Mouse (Mus musculus): ENCODE results near the gene Jkamp. TPM values are rescaled to one million over a fixed set of nuclear protein-coding genes. Genes with fewer than 3 reads are reported as not detected.

Jkamp gene
- total RNA-seq, 4 experiments from 2014 or later, result 54.7 to 62.8 (median 59.2) TPM

DNA sequence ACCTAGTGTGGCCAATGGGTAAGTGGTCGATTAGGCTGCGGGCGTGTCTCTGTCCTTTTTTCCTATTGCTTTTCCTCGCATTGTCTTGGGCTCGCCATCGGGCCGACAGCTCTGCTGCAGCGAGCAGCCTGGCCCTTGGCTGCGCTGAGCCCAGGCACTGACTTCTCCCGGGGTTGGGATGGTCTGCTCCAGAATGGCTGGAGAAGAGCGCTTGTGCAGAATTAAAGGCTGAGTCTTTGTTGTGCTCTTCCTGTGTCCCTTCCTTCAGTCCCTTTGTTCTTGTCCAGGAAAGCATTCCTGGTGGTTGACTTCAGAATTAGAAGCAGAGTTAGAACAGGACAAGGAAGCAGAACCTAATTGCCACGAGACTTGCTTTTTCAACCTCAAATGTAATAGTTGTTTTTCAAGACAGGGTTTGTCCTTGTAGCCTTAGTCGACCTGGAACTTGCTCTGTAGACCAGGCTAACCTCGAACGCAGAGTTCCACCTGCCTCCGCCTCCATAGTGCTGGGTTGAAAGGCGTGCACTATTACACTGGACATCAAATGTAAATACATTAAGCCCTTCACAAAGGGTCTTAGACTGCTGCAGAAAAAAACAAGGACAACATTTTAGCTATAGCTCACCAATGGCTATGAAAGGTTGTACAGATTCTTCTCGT lies 907 bp downstream of the Jkamp start:
- no peak for DNase-seq

DNA sequence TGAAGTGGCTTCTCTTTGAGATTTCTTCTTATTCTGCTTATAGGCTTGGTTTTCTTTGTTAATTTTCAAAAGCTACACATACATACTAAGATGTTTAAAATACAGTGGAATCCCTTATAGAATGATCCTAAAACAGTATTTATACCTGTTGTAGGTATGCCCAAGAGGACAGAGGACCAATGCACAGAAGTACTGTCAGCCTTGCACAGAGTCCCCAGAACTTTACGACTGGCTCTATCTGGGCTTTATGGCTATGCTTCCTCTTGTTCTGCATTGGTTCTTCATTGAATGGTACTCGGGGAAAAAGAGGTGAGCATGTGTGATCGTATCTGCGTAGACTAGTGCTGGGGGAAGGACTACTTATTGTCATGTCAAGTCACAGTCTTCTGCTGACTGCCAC lies 4.4 kb downstream of the Jkamp start:
- DNase-seq, result no peak

DNA sequence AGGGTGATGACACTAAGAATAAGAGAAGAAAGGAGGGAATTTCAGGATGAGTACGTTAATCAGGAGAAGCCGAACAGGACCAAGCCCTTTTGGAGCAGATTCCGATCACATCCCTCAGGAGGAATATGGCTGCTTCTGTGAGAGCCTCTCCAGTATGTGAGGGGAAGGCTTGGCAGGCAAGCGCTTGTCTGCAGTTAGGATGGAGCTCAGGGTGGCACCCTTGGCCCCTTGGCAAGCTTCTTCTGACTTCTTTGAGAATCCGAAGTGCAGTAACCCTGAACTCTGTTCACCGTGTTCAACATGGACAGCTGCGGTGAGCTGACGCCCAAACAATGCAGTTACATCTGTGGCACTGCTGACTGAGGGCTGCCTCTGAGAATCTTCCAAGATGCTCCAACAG lies 11.6 kb downstream of the Jkamp start:
- DNase-seq, result no peak

DNA sequence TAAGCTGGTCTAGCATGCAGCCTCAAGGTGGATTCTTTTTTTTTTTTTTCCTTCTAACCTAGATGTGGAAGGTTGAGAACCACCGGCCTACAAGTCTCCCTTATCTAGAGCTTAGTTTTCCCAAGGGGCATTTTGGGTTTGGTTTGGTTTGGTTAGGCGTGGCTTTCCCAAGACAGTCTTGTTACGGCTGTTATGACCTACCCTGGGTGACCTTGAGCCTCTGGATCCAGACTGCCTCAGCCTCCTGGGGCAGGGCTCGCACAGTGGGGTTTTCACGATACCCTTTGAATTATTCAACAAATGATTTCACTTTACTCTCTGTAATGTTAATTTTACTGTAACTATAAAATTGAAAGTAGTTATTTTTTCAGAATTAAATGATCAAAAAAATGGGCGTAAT lies 17.4 kb downstream of the Jkamp start:
- no peak for DNase-seq

DNA sequence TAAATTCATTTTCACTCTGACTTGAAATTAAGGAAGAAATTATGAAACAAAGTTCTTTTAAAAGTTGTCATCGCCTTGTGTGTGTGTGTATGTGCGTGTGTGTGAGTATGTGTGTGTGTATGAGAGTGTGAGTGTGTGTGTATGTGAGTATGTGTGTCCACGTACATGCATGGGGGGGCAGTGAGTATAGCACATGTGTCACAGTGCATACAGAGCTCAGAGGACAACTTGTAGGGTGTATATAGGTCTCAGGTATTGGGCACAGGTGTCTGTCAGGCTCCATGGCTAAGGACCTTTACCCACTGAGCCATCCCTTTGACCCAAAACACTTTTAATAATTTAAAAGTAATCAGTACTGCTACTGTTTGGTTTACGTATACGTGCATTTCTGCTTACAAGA lies 18.6 kb downstream of the Jkamp start:
- no peak for DNase-seq

DNA sequence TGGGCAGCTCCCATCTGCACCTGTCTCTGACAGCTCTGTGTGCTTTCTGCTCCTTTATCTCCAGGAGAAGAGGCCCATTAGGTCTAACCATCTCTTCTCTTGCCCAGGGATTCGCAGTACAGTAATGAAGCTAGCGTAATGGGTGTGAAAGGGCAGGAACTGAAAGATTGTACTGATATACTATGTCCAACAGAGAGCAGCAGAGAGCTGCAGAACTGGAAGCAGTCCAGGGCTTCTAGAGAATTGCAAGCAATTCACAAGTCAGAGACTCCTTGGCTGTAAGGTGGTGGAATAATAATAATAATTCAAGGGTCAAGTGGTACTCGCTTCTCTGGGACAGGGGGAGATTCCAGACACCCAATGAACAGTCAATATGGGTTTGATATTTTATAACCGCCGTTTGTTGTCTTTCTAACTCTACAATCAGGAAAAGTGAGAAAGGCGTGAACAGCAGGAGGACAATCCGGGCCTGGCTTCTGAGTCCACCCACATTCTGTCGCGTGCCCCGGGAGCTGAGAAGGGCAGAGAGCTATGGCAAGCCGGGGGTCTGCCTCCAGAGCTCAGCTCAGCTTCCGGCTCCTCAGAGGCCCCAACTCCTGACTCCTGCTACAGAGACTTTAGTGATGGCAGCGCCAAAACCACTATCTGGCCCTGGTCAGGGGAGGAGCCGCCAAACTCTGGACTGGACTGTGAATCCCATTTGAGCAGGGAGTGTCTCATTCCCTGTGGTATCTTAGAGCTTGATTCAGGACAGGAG lies 19.3 kb downstream of the Jkamp start:
- DNase-seq, result peak; percentile 31

DNA sequence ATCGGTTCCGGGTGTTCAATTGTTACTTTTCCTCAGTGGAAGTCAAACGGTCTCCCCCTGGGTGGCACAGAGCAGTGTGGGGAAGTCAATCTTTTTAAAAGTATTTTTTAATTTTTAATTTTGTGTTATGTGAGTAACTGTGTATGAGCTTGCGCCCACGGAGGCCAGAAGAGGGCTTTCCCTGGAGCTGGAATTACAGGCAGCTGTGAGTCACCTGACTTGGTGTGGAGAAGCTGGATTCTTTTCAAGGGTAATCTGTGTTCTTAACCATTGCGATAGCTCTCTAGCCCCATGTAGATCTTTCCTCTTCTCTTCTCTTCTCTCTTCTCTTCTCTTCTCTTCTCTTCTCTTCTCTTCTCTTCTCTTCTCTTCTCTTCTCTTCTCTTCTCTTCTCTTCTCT lies 29.7 kb downstream of the Jkamp start:
- DNase-seq, result no peak

DNA sequence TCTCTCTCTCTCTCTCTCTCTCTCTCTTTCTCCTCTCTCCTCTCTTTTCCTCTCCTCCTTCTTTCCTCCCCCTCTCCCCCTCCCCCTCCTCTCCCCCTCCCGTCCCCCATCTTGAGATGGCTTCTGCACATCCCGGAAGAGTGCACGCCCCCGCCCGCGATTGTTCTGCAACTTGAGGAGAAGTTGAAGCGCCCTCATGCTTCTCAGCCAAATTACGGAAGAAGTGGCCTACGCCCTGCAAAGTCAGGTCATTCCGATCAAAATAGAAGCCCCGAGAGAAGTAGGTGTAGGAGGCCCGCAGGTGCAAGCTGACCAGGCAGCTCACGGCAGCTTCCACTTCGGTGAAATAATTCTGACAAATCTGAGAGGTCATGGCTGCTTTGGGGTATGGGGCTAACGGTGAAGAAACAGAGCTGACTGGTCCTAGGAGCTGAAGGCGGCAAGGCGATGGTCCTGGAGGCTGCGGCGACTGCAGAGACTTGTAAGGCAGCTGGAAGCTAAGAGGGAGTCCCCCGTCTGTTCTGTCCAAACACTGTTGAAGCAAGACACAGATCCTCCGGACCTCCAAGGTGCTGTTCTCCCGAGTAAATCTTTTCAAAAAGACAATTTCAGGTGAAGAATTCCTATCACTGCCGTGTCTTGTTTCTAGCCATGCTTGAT lies 30.4 kb downstream of the Jkamp start:
- no peak for DNase-seq

DNA sequence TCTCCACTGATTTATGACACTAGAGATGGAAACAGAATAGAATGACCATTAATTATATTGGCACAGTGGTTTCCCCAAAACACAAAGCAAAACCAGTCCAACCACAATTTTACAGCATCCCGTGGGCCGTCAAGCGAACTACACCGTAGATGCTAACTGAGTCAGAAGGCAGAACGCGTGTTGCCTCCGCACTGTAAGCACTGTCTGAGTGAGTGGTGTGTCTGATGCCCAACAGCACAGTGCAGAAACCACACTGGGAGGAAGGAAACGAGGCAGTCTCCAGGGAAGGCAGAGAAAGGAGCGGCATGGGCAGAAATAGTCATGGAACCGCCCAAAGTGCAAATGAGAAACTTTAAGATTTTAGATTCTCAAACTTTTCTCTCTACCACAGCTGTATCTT lies 43.8 kb downstream of the Jkamp start:
- DNase-seq, result no peak

DNA sequence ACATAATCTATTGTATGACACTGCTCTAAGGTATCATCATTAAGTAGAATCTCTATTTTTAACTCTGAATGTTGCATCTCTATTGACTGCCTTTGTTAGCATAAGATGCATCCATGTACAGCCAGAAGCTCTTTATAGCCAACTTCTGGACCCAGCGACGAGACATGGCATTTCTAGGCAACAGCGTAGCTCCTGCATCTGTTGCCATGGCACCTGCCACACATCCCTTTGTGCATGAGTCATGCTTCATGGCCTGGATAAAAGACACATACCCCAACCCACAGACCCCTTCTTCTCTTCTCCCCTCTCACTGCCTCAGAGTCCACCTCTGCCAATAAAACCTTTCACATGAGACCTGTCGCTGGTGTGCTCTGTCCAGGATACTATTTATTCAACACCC lies 65.4 kb downstream of the Jkamp start:
- no peak for DNase-seq

Small RNA genes within 50 kb of the gene (microRNA-seq; reads per million reads assigned to microRNA genes)
- 0 reads per million in 2 experiments for gene Gm24466

Other genes starting within 250 kb of the Jkamp start
- gene Gpr135, start 14.5 kb upstream of the Jkamp start, total RNA-seq (2022), result 1 to 10 TPM; 2.2 to 2.9 (median 2.6) TPM
- gene L3hypdh, start 150 bp upstream of the Jkamp start, total RNA-seq (2022), result 10 to 100 TPM; 15.1 to 16.6 (median 16.1) TPM
- not detected for gene Ccdc175, start 99.4 kb downstream of the Jkamp start, total RNA-seq (2022)

Measured in adrenal gland, adult 8-10 months (tissue).